Mouse (Mus musculus): ENCODE results near the gene Dnajc8.

DNA sequence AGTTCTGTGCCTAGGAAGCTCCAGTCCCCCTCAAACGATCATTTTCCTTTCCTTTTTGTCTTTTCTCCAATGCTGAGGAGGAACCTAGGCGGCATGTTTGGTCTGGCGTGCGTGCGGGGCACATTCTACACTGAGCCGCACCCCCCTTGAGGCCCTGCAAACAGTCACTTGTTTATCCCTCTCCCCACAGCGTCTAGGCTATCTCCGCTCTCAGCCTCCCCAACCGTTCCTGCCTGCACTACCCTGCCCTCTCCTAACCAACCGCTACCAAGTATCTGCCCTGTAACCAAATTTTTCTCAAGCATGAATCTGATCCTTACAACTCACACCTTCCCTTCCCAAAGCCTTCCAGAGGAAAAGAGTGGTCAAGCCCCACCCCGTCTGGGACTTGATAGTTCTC lies 32.0 kb upstream of the Dnajc8 start:
- no peak for TF ChIP-seq POLR2A (IDR thresholded peaks at IDR 0.05; ENCODE audit: low read depth, low read length)
- TF ChIP-seq CTCF (IDR thresholded peaks at IDR 0.05; ENCODE audit: extremely low read depth, insufficient read length, insufficient replicate concordance, low read depth, low read length) = no peak

All from small intestine, adult 2 months (tissue).